Mouse (Mus musculus) liver (tissue): Measurements from ENCODE around the gene Eps8l3.

Experiments used
- DNase-seq: peaks from one replicate; pipeline ENCODE4 v3.0.0-alpha.2; 2020; ENCODE audit warnings: mixed read lengths

Eps8l3 gene

GRCm38 (mm10) chr3:107898691-107899090 lies 21.7 kb downstream of the Eps8l3 start:
- DNase-seq: no peak

- DNase-seq: no peak
These were observed 24.1 kb downstream of the Eps8l3 start for GRCm38 (mm10) chr3:107900955-107901673.

DNA sequence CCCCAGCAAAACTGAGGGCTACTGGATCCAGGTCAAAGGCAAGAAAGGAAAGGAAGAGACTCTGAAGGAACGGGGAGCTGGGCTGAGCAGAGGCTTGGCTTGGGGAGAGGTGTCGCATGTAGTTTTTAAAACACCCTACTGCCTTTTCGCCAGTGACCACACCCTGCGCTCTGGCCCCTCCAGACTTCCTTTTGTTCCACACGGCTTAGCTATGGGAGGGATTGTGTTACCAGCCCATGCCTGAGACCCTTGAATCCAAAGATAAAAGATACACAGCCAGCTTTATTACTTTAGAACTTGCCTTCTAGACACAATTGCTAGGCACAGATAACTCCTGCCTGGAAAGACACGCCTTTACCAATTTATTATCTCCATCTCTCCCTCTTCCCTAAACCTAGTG lies 28.9 kb downstream of the Eps8l3 start:
- DNase-seq: peak; percentile 12

DNA sequence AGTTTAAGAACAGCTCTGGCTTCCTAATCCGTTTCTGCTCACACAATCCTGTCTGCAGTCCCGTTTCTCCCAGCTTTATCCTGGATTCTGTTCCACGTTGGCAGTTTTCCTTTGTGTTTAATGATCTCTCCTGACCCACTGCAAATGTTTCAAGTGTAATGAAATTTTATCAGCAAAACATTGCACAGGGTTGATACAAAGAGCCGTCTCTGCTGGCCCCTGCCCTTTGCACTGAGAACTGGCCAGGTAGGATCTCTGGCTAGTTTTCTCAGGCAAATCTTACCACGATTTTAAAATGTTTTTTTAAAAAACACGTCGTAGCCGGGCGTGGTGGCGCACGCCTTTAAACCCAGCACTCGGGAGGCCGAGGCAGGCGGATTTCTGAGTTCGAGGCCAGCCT lies 39.6 kb downstream of the Eps8l3 start:
- no peak for DNase-seq

DNA sequence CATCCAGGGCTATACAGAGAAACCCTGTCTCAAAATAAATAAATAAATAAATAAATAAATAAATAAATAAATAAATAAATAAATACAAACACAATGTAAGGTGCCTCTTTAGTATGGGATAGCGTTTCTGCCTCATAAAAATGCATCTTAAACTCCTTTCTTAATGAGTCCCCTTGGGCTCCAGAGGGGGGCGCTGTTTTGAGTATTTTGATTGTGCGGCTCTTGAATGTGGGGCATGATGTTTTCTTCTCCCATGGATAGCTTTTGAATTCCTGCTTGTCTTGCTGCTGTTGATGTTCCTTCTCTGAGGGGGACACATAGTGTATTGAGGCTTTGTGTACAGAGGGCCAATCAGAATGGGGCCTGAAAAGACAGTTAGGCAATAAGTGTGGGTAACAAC lies 40.1 kb downstream of the Eps8l3 start:
- no peak for DNase-seq

GRCm38 (mm10) chr3:107917783-107918408 lies 40.9 kb downstream of the Eps8l3 start:
- peak; percentile 45 for DNase-seq

- DNase-seq: no peak
These were observed 43.3 kb downstream of the Eps8l3 start for GRCm38 (mm10) chr3:107920348-107920747.

GRCm38 (mm10) chr3:107925335-107925734 lies 48.3 kb downstream of the Eps8l3 start:
- DNase-seq: no peak

DNA sequence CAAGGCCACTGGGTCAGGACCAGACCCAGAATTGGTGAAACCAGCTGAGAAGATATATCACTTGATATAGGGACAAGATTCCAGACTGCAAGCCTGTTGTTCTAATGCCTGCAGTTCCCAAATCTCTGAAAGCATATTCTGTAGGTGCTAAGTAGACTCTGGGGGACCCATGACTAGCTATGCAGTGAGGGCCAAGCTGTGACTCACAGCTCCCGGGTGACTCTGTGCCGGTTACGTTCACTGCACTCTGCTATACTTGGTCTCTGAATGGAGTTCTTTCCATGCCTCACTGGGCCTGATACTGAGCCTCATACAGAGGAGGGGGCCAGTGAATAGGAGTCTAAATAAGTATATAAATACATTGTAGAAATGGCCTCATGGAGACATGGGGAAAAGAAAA lies 50.8 kb downstream of the Eps8l3 start:
- no peak for DNase-seq

DNA sequence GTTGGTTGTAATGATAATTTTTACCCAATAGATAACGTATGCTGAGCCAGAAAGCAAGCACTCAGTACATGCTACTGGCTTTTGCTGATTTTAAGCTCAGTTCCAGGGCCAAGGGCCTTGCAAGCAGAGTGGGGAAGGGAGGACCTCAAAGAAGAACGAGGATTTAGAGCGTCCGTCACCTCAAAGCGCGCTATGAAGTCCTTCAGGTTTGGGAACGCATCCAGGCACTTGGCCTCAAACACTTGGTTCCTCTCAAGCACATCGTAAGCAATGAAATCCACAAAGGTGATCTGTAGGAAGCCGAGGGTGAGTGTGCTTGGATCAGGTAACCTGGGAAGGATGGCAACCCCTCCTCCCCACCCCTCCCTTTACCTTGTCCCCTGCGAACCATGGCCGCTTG lies 51.7 kb downstream of the Eps8l3 start:
- DNase-seq: no peak

DNA sequence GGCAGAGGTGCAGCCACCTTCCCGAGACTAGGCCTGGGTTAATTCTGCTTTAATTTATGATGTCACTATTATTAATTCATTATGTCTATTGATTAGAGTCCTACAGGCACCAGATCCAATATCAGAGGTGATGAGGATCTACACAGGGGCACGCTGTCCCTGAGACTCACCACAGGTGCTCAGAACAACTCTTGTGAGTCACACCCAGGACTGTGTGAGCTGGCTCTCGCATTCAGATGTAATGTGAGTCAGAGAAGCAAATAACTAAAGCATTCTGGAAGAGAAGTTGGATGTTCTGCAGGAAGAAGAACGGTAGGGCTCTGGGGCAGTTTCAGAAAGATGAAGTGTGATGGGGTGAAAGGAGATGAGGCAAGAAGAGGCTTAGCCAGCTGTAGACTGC lies 52.2 kb downstream of the Eps8l3 start:
- no peak for DNase-seq

- DNase-seq: no peak
These were observed 52.7 kb downstream of the Eps8l3 start for GRCm38 (mm10) chr3:107929731-107930130.

DNA sequence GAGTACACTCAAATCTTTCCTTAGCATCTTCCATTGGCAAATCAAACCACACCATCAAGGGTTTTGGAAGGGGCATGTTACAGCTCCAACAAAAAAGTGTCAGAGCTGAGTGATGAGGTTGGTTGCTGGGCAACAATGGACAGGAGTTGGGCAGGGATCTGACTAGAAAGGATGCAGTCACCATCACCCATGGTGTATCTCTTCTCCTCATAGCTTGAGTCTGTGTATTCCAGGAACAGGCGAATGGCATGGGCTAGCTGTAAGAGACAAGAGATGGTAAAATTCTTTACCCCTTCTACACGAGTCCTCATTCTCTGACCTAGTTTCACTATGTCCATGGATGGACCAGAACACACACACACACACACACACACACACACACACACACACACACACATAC lies 54.1 kb downstream of the Eps8l3 start:
- DNase-seq: no peak

GRCm38 (mm10) chr3:107931670-107932069 lies 54.6 kb downstream of the Eps8l3 start, which contains the start of gene Gstm7:
Gene Gstm7 (minus strand): TSS chr3:107931817.
- DNase-seq: peak; percentile 90

GRCm38 (mm10) chr3:107932128-107932527 lies 55.1 kb downstream of the Eps8l3 start:
- DNase-seq: no peak

GRCm38 (mm10) chr3:107935268-107935667 lies 58.2 kb downstream of the Eps8l3 start:
- DNase-seq: no peak

DNA sequence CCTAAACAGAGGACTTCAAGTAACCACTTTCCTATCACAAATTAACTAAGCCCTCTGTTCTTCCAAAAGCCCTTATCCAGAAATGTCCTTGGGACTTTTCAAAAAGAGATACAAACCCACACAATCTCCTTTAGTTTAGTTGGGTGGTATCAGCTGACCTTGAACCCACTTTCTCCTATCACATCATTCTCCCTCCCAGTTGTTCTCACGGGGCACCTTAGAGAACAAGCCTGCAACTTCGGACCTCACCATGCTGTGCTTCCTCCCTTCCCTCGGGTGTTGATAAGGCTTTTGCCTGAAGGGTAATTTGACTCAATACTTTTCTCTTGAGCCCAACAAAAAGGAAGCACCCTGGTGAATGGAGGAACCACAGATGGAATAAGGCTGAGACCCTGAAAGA lies 58.9 kb downstream of the Eps8l3 start:
- DNase-seq: no peak

GRCm38 (mm10) chr3:107939403-107939802 lies 62.4 kb downstream of the Eps8l3 start:
- peak; percentile 57 for DNase-seq

DNA sequence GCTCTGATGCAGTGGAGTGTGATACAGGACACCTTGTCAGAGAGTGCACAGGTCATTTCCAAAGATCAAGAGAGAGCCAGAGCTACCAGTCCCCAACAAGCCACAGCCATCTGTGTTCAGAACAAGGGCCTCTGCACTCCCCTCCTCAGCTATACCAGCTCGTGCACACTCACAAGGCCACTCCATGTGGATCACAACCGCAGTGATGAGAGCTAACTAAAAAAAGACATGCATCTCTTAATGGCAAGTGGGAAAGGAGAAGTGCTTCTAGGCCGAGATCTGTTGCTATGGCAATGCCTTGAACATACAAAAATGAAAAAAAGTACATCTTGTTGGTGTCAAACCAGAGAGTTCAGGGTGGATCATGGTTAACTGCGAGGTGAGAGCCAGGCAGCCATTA lies 62.8 kb downstream of the Eps8l3 start:
- no peak for DNase-seq

DNA sequence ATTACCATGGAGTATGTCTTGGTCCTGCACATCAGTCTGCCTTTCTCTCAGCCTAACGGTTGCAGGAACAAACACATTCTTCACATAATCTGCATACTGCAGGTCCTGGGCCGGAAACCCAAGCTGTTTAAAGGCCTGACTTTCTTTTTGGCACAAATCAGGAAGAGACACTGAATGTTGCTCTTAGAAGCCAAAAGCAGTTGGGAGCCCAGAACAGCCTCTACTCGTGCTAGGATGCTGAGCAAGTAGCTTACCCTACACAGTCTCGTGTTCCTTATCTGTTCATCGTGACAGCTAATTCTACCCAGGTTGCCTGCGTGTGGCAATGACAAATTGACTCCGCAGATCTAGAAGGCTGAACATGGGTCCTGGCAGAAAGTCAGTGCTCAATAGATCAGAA lies 63.5 kb downstream of the Eps8l3 start:
- no peak for DNase-seq

- DNase-seq: no peak
These were observed 64.2 kb downstream of the Eps8l3 start for GRCm38 (mm10) chr3:107941261-107941660.
